Mouse (Mus musculus) MEL (cell line): ENCODE measurements around the gene Kel. TPM values are rescaled to one million over a fixed set of nuclear protein-coding genes. Genes with fewer than 3 reads are reported as not detected.

Source experiments
- DNase-seq: peaks from one replicate; pipeline ENCODE4 v3.0.0; 2011; ENCODE audit warnings: low read depth, low spot score
- H3K27ac ChIP-seq: 2 replicates; pipeline ENCODE4 v1.5.1; 2012; ENCODE audit warnings: low read depth, mild to moderate bottlenecking, control low read depth, low read length, moderate library complexity; ENCODE audit not compliant: control insufficient read depth
- H3K27me3 ChIP-seq, 2 experiments: fragments of 150-350 bp in 1 of 2; sonication (generic) in 1 of 2; 2 replicates each; pipeline ENCODE4 v1.6.1; 2012; ENCODE audit warnings: low read length in 2 of 2, mild to moderate bottlenecking in 2 of 2, improper control_type of control experiment in 1 of 2, moderate library complexity in 1 of 2; ENCODE audit not compliant: insufficient read depth in 2 of 2, control insufficient read depth in 1 of 2
- H3K36me3 ChIP-seq, 2 experiments: 2 replicates each; pipeline ENCODE4 v1.6.1; 2012 to 2014; ENCODE audit warnings: low read length in 2 of 2, improper control_type of control experiment in 1 of 2, inconsistent platforms in 1 of 2, mild to moderate bottlenecking in 1 of 2; ENCODE audit not compliant: insufficient read depth in 2 of 2, control insufficient read depth in 1 of 2
- H3K4me1 ChIP-seq, 2 experiments: fragments of 150-350 bp in 1 of 2; sonication (generic) in 1 of 2; 2 replicates each; pipeline ENCODE4 v1.6.1; 2012; ENCODE audit warnings: low read length in 2 of 2, improper control_type of control experiment in 1 of 2, mild to moderate bottlenecking in 1 of 2; ENCODE audit not compliant: insufficient read depth in 2 of 2, control insufficient read depth in 1 of 2
- H3K4me3 ChIP-seq, 2 experiments: fragments of 150-350 bp in 1 of 2; sonication (generic) in 1 of 2; 2 replicates each; pipeline ENCODE4 v1.5.1; 2012; ENCODE audit warnings: low read depth in 2 of 2, low read length in 2 of 2, mild to moderate bottlenecking in 2 of 2, moderate library complexity in 2 of 2, control low read depth in 1 of 2, improper control_type of control experiment in 1 of 2; ENCODE audit not compliant: control insufficient read depth in 1 of 2, insufficient read depth in 1 of 2
- H3K79me2 ChIP-seq: 2 replicates; pipeline ENCODE4 v1.6.1; 2012; ENCODE audit warnings: mild to moderate bottlenecking, low read length, moderate library complexity; ENCODE audit not compliant: control insufficient read depth, poor library complexity, insufficient read depth
- H3K9ac ChIP-seq: 2 replicates; pipeline ENCODE4 v1.6.1; 2012; ENCODE audit warnings: low read depth, mild to moderate bottlenecking, control low read depth, low read length, moderate library complexity; ENCODE audit not compliant: control insufficient read depth, poor library complexity, severe bottlenecking
- H3K9me3 ChIP-seq: fragments of 150-350 bp; sonication (generic); replicated peaks from 2 replicates; pipeline ENCODE4 v1.6.1; 2012; ENCODE audit warnings: mild to moderate bottlenecking, low read length, improper control_type of control experiment, moderate library complexity; ENCODE audit not compliant: insufficient read depth
- CHD1 ChIP-seq: IDR thresholded peaks from 2 replicates; pipeline ENCODE4 v1.6.1; 2012; ENCODE audit warnings: low read depth, mild to moderate bottlenecking, inconsistent platforms, low read length, improper control_type of control experiment
- CHD2 ChIP-seq: IDR thresholded peaks from 2 replicates; pipeline ENCODE4 v1.6.1; 2011; ENCODE audit warnings: low read length, improper control_type of control experiment
- CTCF ChIP-seq, 3 experiments: IDR thresholded peaks in 2 of 3; conservative IDR thresholded peaks in 1 of 3; 2 replicates each; pipeline ENCODE4 v1.5.1; 2011 to 2012; ENCODE audit warnings: low read length in 3 of 3, low read depth in 2 of 3, mild to moderate bottlenecking in 2 of 3, improper control_type of control experiment in 1 of 3, inconsistent platforms in 1 of 3, mixed read lengths in 1 of 3, moderate library complexity in 1 of 3; ENCODE audit not compliant: control insufficient read depth in 1 of 3, insufficient read depth in 1 of 3, poor library complexity in 1 of 3, severe bottlenecking in 1 of 3
- EP300 ChIP-seq, 2 experiments: IDR thresholded peaks; 2 replicates each; pipeline ENCODE4 v1.6.1; 2011; ENCODE audit warnings: improper control_type of control experiment in 2 of 2, low read length in 2 of 2, low read depth in 1 of 2, mild to moderate bottlenecking in 1 of 2
- GATA1 ChIP-seq: IDR thresholded peaks from 2 replicates; pipeline ENCODE4 v1.6.1; 2011; ENCODE audit warnings: low read depth, low read length, improper control_type of control experiment
- HCFC1 ChIP-seq: IDR thresholded peaks from 2 replicates; pipeline ENCODE4 v1.6.1; 2012; ENCODE audit warnings: low read depth, mild to moderate bottlenecking, inconsistent platforms, low read length, improper control_type of control experiment, moderate library complexity
- JUND ChIP-seq: IDR thresholded peaks from 2 replicates; pipeline ENCODE4 v1.6.1; 2011; ENCODE audit warnings: low read depth, mild to moderate bottlenecking, improper control_type of control experiment, low read length
- KAT2A ChIP-seq: conservative IDR thresholded peaks from 2 replicates; pipeline ENCODE4 v1.6.1; 2012; ENCODE audit warnings: low read depth, low read length, improper control_type of control experiment, inconsistent platforms
- MAFK ChIP-seq: IDR thresholded peaks from 2 replicates; pipeline ENCODE4 v1.6.1; 2011; ENCODE audit warnings: low read depth, mild to moderate bottlenecking, low read length, improper control_type of control experiment, borderline replicate concordance
- MAZ ChIP-seq: IDR thresholded peaks from 2 replicates; pipeline ENCODE4 v1.6.1; 2012; ENCODE audit warnings: low read depth, mild to moderate bottlenecking, inconsistent platforms, low read length, improper control_type of control experiment
- MEF2A ChIP-seq: IDR thresholded peaks from 2 replicates; pipeline ENCODE4 v1.6.1; 2014; ENCODE audit warnings: low read depth, mild to moderate bottlenecking, inconsistent platforms, low read length, improper control_type of control experiment; ENCODE audit not compliant: poor library complexity, insufficient replicate concordance, severe bottlenecking; ENCODE audit errors: extremely low read depth
- MXI1 ChIP-seq: IDR thresholded peaks from 2 replicates; pipeline ENCODE4 v1.6.1; 2011; ENCODE audit warnings: mild to moderate bottlenecking, low read depth, low read length, improper control_type of control experiment
- MYB ChIP-seq: IDR thresholded peaks from 2 replicates; pipeline ENCODE4 v1.6.1; 2011; ENCODE audit warnings: mild to moderate bottlenecking, low read depth, low read length, improper control_type of control experiment
- NELFE ChIP-seq: IDR thresholded peaks from 2 replicates; pipeline ENCODE4 v1.6.1; 2011; ENCODE audit warnings: low read depth, low read length, improper control_type of control experiment
- POLR2A ChIP-seq, 2 experiments: IDR thresholded peaks; 2 replicates each; pipeline ENCODE4 v1.6.1; 2011 to 2012; ENCODE audit warnings: low read length in 2 of 2, mild to moderate bottlenecking in 2 of 2, control low read depth in 1 of 2, improper control_type of control experiment in 1 of 2, low read depth in 1 of 2, moderate library complexity in 1 of 2; ENCODE audit not compliant: control insufficient read depth in 1 of 2, insufficient read depth in 1 of 2, poor library complexity in 1 of 2
- POLR2AphosphoS2 ChIP-seq: IDR thresholded peaks from 2 replicates; pipeline ENCODE4 v1.6.1; 2011; ENCODE audit warnings: low read length, improper control_type of control experiment
- RAD21 ChIP-seq: IDR thresholded peaks from 2 replicates; pipeline ENCODE4 v1.6.1; 2011; ENCODE audit warnings: mild to moderate bottlenecking, low read depth, low read length, improper control_type of control experiment
- SMC3 ChIP-seq: IDR thresholded peaks from 2 replicates; pipeline ENCODE4 v1.6.1; 2011; ENCODE audit warnings: low read depth, low read length, improper control_type of control experiment
- TAL1 ChIP-seq: IDR thresholded peaks from 2 replicates; pipeline ENCODE4 v1.6.1; 2012; ENCODE audit warnings: mild to moderate bottlenecking, inconsistent platforms, low read length, moderate library complexity, mixed read lengths
- TBP ChIP-seq: IDR thresholded peaks from 2 replicates; pipeline ENCODE4 v1.8.0; 2011; ENCODE audit warnings: low read depth, low read length, improper control_type of control experiment
- TCF12 ChIP-seq: IDR thresholded peaks from 2 replicates; pipeline ENCODE4 v1.6.1; 2014; ENCODE audit warnings: low read depth, mild to moderate bottlenecking, inconsistent platforms, low read length, improper control_type of control experiment, moderate library complexity
- UBTF ChIP-seq: IDR thresholded peaks from 2 replicates; pipeline ENCODE4 v1.6.1; 2012; ENCODE audit warnings: low read depth, mild to moderate bottlenecking, inconsistent platforms, low read length, improper control_type of control experiment, moderate library complexity, borderline replicate concordance; ENCODE audit not compliant: insufficient read depth
- USF1 ChIP-seq: IDR thresholded peaks from 2 replicates; pipeline ENCODE4 v1.6.1; 2014; ENCODE audit warnings: low read depth, mild to moderate bottlenecking, inconsistent platforms, low read length, improper control_type of control experiment, moderate library complexity
- USF2 ChIP-seq, 2 experiments: IDR thresholded peaks; 2 replicates each; pipeline ENCODE4 v1.6.1; 2011 to 2012; ENCODE audit warnings: improper control_type of control experiment in 2 of 2, low read length in 2 of 2, borderline replicate concordance in 1 of 2, inconsistent platforms in 1 of 2, low read depth in 1 of 2, mild to moderate bottlenecking in 1 of 2; ENCODE audit not compliant: insufficient read depth in 1 of 2
- ZKSCAN1 ChIP-seq: IDR thresholded peaks from 2 replicates; pipeline ENCODE4 v1.6.1; 2012; ENCODE audit warnings: low read depth, mild to moderate bottlenecking, inconsistent platforms, low read length, improper control_type of control experiment, moderate library complexity
- ZNF384 ChIP-seq: IDR thresholded peaks from 2 replicates; pipeline ENCODE4 v1.6.1; 2012; ENCODE audit warnings: low read depth, mild to moderate bottlenecking, inconsistent platforms, low read length, improper control_type of control experiment
- polyA plus RNA-seq, 2 experiments: library from polyadenylated mRNA; stranded (reverse) in 1 of 2; unstranded in 1 of 2; fragments of >175 nt in 1 of 2; fragments of >200 nt in 1 of 2; gene quantifications; 2 replicates each; pipeline versions ENCODE4 v1.2.1 to v1.2.4; 2012; ENCODE audit warnings: low replicate concordance in 2 of 2, low read depth in 1 of 2; ENCODE audit not compliant: insufficient read length in 2 of 2, insufficient read depth in 1 of 2, missing spikeins in 1 of 2
- total RNA-seq: library from RNA; depleted of rRNA; stranded (reverse); fragments of 300-350 nt; gene quantifications from 2 replicates; pipeline ENCODE4 v1.2.3, GENCODE M21; 2012

Gene Kel
- total and polyA plus RNA-seq, 3 experiments: 31.0 to 79.6 TPM; not detected in 1

- Histone ChIP-seq H3K9ac (no peak overlapping the region), H3K9me3 (no peaks in the 10 kb centered on the region), H3K4me1 (no peaks in the 10 kb centered on the region), H3K4me3 (no peak overlapping the region), H3K79me2 (no peaks in the 10 kb centered on the region), H3K27ac (no peak overlapping the region), H3K36me3 (no peaks in the 10 kb centered on the region), H3K27me3 (no peaks in the 10 kb centered on the region; a peak in 1 of 4 replicates)
- DNase-seq: peak; percentile 15
- peak; percentile 23 for TF ChIP-seq RAD21
- no peak for TF ChIP-seq NELFE
- TF ChIP-seq TAL1: no peak
- TF ChIP-seq USF1: no peak
- no peak for TF ChIP-seq USF2 (IDR thresholded peaks at IDR 0.05; ENCODE audit: borderline replicate concordance in 1 of 2, insufficient read depth in 1 of 2, low read depth in 1 of 2, low read length in 2 of 2)
- TF ChIP-seq CTCF (IDR thresholded peaks at IDR 0.05 in 2 of 3, conservative IDR thresholded peaks at IDR 0.05 in 1 of 3; ENCODE audit: control insufficient read depth in 1 of 3, insufficient read depth in 1 of 3, low read depth in 2 of 3, low read length in 3 of 3, poor library complexity in 1 of 3, severe bottlenecking in 1 of 3): peak; percentile 4 to 35 (median 25); a peak in 4 of 6 replicates
- TF ChIP-seq TBP: no peak
- TF ChIP-seq HCFC1: no peak
- no peak for TF ChIP-seq MEF2A
- no peak for TF ChIP-seq EP300 (IDR thresholded peaks at IDR 0.05; ENCODE audit: low read depth in 1 of 2, low read length in 2 of 2)
- no peak for TF ChIP-seq KAT2A
- TF ChIP-seq SMC3: peak; percentile 50
- no peak for TF ChIP-seq CHD1
- no peak for TF ChIP-seq CHD2
- no peak for TF ChIP-seq MAFK
- TF ChIP-seq GATA1: no peak
- TF ChIP-seq ZKSCAN1: no peak
- TF ChIP-seq TCF12: no peak
Measured at GRCm38 (mm10) chr6:41727989-41728609, 24.0 kb upstream of the Kel start.

- no peak overlapping the region for H3K4me3 ChIP-seq
- no peaks in the 10 kb centered on the region for H3K36me3 ChIP-seq
- no peaks in the 10 kb centered on the region for H3K9me3 ChIP-seq
- no peaks in the 10 kb centered on the region; a peak in 1 of 4 replicates for H3K27me3 ChIP-seq
- no peak overlapping the region for H3K9ac ChIP-seq
- TF ChIP-seq ZKSCAN1 (no peak), CHD2 (no peak), POLR2A (IDR thresholded peaks at IDR 0.05; ENCODE audit: control insufficient read depth in 1 of 2, insufficient read depth in 1 of 2, low read depth in 1 of 2, low read length in 2 of 2, poor library complexity in 1 of 2) (no peak), MAZ (no peak), MAFK (no peak), SMC3 (no peak), MYB (no peak), ZNF384 (no peak), HCFC1 (no peak), POLR2AphosphoS2 (no peak), JUND (no peak), MXI1 (no peak), USF2 (IDR thresholded peaks at IDR 0.05; ENCODE audit: borderline replicate concordance in 1 of 2, insufficient read depth in 1 of 2, low read depth in 1 of 2, low read length in 2 of 2) (no peak), TCF12 (no peak), GATA1 (no peak), UBTF (no peak), KAT2A (no peak)
- H3K27ac ChIP-seq: no peak overlapping the region
- H3K4me1 ChIP-seq: no peaks in the 10 kb centered on the region
- no peak for DNase-seq
- no peaks in the 10 kb centered on the region for H3K79me2 ChIP-seq
Measured at GRCm38 (mm10) chr6:41721430-41721829, 17.3 kb upstream of the Kel start.
